Mouse (Mus musculus): Measurements from ENCODE around the gene Hoxa9.

Hoxa9 gene

GRCm38 (mm10) chr6:52230516-52231165, at the start of gene Hoxa9:
TSS of gene Hoxa9 (minus strand) at chr6:52231089.
- DNase-seq = no peak

GRCm38 (mm10) chr6:52276920-52277319, 46.0 kb upstream of the Hoxa9 start:
- DNase-seq = no peak

- DNase-seq = no peak
Measured at GRCm38 (mm10) chr6:52276382-52276781, 45.5 kb upstream of the Hoxa9 start.

- no peak for DNase-seq
Measured at GRCm38 (mm10) chr6:52275563-52276280, 44.8 kb upstream of the Hoxa9 start.

- DNase-seq = no peak
Measured at GRCm38 (mm10) chr6:52274576-52274975, 43.7 kb upstream of the Hoxa9 start.

GRCm38 (mm10) chr6:52273656-52274280, 42.9 kb upstream of the Hoxa9 start:
- DNase-seq = no peak

GRCm38 (mm10) chr6:52272766-52273655, 42.1 kb upstream of the Hoxa9 start:
- DNase-seq = no peak

- peak; percentile 43 for DNase-seq
Measured at GRCm38 (mm10) chr6:52270494-52271480, 39.9 kb upstream of the Hoxa9 start.

GRCm38 (mm10) chr6:52268756-52269155, 37.9 kb upstream of the Hoxa9 start:
- DNase-seq = no peak

GRCm38 (mm10) chr6:52268341-52268740, 37.5 kb upstream of the Hoxa9 start:
- DNase-seq = no peak

GRCm38 (mm10) chr6:52267691-52268090, 36.8 kb upstream of the Hoxa9 start:
- DNase-seq = no peak

- no peak for DNase-seq
Measured at GRCm38 (mm10) chr6:52267221-52267620, 36.3 kb upstream of the Hoxa9 start.

GRCm38 (mm10) chr6:52266666-52266985, 35.7 kb upstream of the Hoxa9 start:
- no peak for DNase-seq

GRCm38 (mm10) chr6:52265913-52266665, 35.2 kb upstream of the Hoxa9 start:
- no peak for DNase-seq

- DNase-seq = no peak
Measured at GRCm38 (mm10) chr6:52265306-52265912, 34.5 kb upstream of the Hoxa9 start.

GRCm38 (mm10) chr6:52264106-52264790, 33.4 kb upstream of the Hoxa9 start:
- no peak for DNase-seq

- no peak for DNase-seq
Measured at GRCm38 (mm10) chr6:52263321-52263585, 32.4 kb upstream of the Hoxa9 start.

- no peak for DNase-seq
Measured at GRCm38 (mm10) chr6:52262463-52263320, 31.8 kb upstream of the Hoxa9 start.

- DNase-seq = no peak
Measured at GRCm38 (mm10) chr6:52261751-52262462, 31.0 kb upstream of the Hoxa9 start.
